Mouse (Mus musculus): ENCODE measurements around the gene Snx1.
A peak's percentile ranks its signal among the peaks of the same experiment; 100 is the strongest.

The Snx1 gene

DNA sequence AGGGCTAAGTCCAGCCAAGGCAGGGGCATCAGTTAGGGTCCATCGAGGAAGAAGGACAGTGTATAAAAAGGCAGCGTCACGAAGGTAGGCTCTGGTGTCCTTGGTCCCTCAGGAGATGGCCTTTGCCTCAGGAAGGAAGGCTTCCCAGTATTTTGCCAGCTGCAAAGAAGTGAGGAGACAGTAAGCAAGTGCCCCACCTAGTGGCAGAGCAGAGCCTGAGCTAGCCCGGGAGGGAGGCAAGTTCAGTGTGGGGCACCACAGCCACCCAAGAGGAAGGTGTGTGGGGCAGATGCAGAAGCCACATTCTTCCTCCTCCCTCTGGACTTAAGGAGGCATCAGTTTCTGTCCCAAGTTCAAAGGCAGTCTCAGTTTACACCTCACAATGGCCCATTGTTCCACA lies 38.0 kb downstream of the Snx1 start:
- DNase-seq (ENCODE audit: low spot score) = peak; percentile 51

DNA sequence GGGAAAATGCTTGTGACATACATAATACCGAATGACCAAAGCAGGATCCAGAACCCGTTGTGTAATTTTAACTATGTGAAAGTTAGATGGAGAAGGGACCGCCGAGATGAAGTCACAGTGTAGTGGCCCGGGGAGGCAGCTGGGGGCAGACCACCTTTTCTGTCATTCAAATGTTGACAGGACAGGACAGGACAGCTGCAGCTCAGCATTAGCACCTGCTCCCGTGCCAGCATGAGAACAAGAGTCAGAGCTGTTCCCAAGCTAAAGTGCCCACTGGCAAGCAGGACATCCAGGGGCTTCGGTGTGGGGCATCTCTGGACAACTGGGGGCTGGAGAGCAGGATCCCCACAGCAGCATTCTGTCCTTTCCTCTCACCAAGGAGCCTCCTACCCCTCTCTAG lies 39.3 kb downstream of the Snx1 start:
- no peak for DNase-seq (ENCODE audit: low spot score)

DNA sequence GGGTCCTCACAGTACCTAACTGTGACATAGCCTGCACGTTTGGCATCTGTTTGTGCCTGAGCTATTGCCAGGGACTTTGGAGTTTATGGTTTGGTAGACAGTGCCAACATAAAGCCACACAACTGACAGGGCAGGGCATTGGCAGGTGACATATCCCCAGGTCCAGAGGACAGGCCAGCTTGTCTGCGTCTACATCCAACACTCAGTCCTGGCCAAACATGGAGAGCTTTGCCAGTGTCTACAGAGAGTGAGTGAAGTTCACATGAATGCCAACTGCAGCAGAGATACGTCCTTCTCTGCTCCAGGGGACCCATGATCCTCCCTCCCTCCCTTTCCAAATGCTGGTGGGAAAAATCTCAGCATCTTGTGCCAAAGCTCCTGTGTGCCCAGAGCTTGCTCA lies 42.2 kb downstream of the Snx1 start:
- DNase-seq (ENCODE audit: low spot score) = no peak

DNA sequence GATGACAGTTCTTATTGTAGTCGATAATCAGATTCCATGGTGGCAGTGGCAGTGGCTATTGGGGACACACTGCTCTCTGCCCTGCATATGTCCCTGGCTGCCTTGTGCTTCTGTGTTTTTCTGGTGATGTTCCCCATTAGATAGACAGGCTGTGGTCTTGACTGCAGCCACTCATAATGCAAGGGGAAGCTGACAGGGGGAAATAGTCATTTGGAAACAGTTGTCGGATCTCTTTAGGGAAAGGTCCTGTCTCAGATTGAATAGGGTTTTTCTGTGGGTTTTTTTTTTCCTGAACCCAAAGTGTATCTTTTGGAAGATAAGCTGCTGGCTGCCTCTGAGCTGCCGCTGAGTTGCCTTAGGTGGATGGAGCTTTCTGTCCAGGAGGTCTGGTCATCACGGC lies 44.4 kb downstream of the Snx1 start:
- DNase-seq (ENCODE audit: low spot score) = no peak

DNA sequence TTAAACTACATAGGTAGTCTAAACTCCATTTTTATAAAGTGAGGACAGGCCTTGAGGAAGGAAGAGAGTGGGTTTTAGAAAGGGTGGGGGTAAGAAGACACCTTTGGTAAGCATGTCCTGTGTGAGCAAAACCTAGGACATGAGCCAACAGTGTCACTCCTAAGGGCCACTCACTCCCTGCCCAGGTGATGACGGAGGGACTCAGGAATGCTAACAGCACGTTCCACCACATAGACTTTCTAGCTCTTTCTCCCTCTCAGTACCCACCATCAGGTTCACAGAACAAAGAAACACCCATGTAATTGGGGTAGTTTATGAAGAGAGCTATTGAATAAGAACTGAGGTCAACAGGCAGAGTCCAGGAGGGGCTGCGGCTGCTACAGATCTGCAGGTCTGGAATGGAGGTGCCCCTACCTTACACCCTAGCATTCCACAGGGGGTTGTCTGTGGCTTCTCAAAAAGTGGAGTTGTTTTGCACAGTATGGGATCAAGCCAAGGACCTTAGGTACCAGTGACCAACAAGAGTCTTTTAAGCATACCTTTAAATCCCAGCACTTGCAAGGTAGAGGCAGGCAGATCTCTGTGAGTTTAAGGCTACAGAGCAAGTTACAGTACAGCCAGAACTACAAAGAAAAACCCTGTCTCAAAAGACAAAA lies 45.5 kb downstream of the Snx1 start:
- DNase-seq (ENCODE audit: low spot score) = no peak

DNA sequence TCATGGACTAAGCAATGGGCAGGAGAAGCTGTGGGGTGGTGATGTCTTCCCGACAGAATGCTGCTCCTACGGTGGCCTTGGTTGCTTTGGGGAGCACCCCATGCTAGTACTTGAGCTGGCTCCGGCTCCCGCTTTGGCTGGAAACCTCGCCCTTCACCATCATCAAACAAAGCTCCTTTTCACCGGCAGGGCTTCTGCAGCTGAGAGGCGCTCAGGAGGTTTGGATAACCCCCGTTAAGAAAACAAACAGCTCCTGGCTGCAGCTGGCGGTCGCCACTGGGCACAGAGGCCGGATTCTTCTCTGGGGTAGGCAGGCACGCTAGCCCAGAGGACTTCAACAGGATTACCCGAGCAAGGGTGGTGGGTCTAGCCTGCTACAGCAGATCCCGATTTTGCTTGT lies 47.9 kb downstream of the Snx1 start:
- DNase-seq (ENCODE audit: low spot score) = no peak

DNA sequence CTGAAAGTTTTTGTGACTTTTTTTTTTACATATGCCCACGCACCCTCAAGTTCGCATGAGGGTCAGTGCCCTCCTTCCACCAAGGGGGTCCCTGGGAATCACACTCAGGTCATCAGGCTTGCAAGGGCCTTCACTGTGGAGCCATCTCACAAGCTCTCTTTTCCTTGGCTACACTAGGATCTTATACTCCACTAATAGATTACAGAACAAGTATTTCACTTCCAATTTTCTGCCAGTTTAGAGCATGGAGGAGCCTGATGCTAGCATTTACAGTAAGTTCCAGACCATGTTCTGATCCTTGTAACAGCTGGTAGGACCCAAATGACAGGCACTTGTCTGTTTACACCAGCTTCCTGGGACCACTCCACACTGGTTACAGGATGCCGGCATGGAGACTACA lies 48.3 kb downstream of the Snx1 start:
- DNase-seq (ENCODE audit: low spot score) = no peak

DNA sequence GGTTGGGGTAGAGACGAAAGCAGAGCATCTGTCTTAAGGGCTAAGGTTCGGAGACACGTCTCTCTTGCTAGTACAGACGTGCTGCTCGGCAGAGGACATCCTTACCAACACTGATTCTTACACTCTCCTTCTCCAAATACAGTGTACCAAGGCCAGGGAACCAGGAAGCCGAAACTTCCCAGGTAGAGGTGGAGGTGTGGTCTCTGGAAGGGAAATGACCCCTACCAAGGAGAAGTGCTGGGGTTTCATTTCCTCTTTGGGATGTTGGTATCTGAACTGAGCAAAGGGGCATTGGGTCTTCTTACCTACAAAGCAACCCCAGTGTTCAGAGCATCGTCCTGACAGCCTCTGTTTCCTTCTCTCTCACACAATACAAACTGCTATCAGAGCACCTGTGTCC lies 53.6 kb downstream of the Snx1 start:
- no peak for DNase-seq (ENCODE audit: low spot score)

DNA sequence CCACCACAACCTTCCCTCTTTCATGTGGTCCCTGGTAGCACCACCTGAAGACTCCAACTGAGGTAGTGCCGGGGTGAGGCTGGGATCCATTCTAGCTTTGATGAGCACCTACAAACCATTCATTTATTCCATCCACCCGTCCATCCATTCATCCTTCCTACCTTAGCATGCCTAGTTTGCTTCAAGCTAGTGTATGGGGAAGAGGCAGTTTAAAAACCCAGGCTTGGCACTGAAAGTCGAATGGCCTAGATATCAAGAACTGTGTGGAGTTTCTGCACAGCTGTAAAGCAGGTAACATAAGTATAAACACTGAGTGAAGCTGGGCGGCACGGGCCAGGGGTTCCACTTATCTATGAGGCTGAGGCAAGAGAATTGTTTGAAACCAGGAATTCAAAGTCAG lies 56.2 kb downstream of the Snx1 start:
- DNase-seq (ENCODE audit: low spot score) = no peak

DNA sequence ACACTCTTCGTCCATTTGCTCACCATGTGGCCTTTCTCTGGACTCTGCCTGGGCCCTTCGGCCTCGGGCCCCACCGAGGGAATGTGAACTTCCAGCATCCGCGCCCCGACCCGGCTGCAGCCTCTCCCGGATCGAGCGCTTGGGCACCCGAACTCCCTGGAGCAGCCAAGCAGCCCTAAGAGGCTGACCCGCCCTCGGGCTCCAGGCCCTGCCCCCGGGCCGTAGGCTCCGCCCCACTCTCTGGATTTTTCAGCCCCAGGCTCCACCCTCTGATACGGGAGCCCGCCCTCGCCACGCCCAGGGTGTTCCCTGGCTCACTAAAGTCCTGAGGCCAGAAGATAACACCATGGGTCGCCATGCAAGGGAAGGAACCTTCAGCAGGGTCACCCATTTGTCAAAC lies 56.8 kb downstream of the Snx1 start, which contains the start of gene Snx22:
Gene Snx22, minus strand, starts transcription at position 137 of the 400 bp plus-strand sequence.
- DNase-seq (ENCODE audit: low spot score) = peak; percentile 97

DNA sequence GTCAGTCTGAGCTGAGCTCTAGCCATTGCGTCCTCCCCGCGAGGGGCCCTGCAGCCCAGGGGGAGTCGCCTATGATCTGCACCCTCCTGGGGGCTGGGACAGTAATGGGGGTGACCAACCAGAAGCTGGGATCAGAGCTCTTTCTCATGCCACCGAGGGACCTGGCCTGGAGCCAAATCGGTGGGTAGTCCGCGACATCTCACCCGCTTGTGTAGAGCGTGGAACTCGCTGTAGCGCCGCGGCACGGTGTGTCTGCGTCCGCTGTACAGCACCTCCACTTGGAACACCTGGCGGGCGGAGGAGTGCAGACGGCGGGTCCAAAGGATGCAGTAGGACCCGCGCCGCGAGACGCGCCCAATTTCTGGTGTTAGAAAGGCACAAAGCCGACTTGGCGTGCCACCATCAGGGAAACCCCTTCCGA lies 57.4 kb downstream of the Snx1 start:
- DNase-seq (ENCODE audit: low spot score) = peak; percentile 49

DNA sequence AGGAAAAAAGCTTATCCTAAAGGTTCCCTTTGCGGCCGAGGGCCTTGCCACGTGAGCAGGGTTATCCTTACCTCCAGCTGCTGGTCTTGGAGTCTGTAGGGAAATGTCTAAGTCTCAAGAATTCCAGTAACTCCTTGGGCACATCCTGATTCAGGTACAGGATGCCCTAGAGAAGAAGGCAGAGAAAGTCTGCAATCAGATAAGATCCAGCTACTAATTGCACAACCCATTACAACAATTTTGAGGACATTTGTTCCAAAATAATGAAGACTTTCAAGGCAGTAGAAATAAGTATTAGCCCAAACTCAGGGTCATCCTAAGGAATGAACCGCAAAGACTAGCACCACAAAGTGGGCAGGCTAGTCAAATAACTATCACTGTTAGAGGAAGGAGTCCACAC lies 58.3 kb downstream of the Snx1 start:
- DNase-seq (ENCODE audit: low spot score) = no peak

DNA sequence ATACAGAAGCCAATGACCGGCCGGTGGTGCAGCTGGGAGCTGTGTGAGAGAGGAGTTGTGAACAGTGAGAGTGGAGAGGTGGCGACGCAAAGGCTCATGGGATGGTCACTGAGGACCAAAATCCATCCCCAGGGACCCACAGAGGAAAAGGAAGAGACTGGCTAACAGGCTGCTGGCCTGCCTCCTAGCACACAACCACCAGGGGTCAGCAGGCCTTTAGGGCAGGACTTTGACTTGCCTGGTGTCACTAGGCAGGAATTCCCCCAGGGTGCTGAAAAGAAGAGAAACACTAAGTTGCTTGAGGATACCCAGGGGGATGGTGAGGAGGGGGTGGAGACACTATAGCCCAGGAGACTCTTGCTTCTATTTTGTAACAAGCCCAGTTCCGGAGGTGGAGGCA lies 58.8 kb downstream of the Snx1 start:
- DNase-seq (ENCODE audit: low spot score) = peak; percentile 35

DNA sequence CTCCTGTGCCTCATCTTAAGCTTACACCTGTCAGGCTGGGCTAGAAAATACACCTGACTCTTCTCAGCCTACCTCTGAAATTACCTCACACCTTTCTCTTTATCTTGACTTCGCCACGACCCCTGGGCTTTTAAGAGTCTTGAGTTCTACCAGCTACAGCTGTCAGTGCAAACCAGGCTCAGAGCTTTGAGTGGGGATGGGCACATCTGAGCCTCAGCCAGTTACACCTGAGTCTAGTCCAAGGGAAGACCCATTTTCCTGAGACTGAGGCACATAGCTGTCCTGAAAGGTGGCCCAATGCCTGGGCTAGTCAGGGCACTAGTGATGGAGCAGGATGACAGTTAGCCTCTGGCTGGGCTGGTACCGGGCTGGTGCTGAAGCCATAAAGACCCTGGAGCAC lies 59.6 kb downstream of the Snx1 start:
- DNase-seq (ENCODE audit: low spot score) = no peak

DNA sequence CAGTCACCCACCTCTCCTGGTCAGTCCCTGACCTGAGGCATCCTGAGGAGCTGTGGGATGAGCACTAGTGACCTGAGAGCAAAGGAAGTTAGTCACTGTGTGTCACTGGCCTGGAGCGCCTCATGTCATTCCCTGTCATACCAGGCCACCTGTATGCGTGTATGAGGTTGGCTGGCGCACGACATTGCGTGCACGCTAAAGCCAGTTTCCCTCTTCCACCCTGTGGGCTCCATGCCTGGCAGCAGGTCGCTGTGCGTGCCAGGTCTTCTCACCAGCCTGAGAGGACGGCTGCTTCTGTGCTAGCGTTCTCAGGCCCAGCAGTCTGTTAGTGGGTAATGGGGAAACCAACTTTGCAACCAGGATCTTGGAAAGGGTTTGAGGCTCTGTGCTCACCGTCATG lies 62.1 kb downstream of the Snx1 start:
- no peak for DNase-seq (ENCODE audit: low spot score)

DNA sequence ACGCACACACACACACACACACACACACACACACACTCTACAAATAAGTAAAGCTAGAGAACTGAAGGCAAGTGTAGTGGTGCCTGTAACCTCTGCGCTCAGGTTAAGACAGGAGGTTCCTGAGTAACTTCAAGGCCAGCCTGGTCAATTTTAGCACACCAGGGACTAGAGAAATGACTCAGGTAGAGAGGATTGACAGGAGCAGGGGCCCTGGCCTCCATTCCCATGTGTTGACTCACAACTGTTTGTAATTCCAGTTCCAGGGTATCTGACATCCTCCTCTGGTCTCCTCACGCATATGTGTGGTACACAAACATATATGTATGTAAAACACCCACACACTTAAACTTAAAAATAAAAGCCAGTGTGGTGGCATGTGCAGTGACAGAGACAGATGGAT lies 62.9 kb downstream of the Snx1 start:
- DNase-seq (ENCODE audit: low spot score) = no peak

DNA sequence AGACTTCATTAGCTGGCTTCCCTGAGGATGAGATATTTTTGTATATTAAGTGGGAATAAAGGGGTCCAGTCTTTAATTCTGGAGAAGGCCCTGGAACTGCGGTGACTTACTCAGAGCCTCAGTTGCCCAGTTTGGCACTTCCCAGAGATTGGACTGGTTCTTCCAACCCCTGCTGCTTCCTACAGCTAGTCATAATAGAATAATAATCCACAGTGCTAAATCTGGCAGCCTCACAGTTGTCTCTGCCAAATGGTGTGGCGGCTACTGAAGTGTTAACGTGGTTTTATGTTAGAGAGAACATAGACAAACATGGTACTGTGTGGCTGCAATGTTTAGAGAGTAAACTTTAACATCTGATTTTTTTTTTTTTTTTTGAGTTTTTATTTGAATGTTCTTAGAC lies 64.7 kb downstream of the Snx1 start:
- DNase-seq (ENCODE audit: low spot score) = no peak

DNA sequence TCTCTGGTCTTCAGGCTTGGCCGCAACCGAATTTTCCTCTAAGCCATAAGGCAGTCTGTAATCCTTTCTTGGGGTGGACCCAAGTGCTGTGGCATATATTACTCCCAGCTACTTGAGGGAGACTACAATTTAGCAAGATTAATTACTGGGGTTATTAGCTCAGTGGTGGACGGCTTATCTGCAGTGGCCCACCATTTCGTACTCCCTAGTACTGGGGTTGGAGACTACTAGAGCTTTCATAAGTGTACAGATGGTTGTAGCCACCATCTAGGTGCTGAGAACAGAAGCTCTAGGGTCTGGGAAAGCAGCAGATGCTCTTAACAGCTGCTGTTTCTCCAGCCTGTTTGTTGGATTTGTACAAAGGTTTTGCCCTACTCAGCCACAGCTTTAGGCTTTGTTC lies 65.4 kb downstream of the Snx1 start:
- DNase-seq (ENCODE audit: low spot score) = no peak

DNA sequence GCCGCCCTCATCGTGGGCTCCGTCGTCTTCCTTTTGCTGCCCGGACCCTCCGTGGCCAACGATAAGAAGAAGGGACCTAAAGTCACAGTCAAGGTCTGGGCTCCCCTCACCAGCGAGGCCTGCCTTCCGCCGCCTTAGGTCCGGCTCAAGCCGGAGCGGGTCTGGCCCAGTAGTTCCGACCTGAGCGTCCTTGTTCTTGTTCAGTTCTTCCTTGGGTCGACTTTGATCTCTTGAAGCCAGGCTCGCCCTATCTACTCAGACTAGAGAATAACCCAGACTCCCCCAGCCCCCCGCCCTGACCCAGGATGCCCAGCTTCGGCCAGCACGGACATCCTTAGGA lies 66.1 kb downstream of the Snx1 start:
- no peak for DNase-seq (ENCODE audit: low spot score)

DNA sequence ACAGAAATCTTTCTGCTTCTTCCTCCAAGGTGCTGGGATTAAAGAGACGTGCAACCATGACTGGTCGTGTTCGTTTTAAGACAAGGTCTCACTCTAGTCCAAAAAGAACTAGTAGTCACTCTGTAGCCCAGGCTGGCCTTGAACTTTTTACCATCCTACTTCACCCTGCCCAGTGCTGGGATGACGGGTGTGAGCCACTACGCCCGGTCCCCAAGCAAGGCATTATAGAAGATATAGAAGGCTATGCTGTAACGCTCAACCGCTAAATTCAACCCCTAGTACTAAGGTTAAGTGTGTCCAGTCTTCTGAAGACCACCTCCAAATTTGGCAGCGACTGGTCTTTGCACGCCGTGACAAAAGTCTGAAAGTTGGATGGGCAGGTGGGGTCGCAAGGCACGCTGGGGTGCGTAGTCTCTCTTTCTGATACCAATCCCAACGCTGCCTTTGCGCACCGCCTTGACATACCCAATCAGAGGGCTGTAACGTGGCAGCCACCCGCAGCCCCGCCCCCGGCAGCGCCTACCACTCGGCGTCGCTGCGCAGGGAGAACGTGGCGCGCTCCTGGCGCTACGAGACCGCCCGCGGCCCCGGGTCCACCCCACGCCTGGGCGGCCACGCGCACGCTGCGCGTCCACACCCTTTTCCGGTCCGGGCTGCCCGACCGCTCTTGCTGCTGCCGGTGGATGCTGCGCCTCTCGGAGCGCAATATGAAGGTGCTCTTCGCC lies 66.6 kb downstream of the Snx1 start, which contains the start of gene Ppib:
Gene Ppib, plus strand, starts transcription at position 640 of the 725 bp plus-strand sequence.
- peak; percentile 97 for DNase-seq (ENCODE audit: low spot score)

DNA sequence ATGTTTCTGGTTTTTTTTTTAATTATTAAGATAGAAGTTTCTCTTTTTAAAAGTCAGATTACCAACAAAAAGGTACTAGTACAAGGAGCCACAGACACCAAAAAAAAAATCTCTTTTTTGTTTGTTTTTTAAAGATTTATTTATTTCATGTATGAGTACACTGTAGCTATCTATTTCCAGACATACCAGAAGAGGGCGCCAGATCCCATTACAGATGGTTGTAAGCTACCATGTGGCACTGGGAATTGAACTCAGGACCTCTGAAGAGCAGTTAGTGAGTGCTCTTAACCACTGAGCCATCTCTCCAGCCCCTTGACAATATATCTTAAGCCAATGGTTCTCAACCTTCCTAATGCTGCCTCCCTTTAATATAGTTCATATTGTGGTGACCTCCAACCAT lies 72.8 kb downstream of the Snx1 start:
- DNase-seq (ENCODE audit: low spot score) = no peak

DNA sequence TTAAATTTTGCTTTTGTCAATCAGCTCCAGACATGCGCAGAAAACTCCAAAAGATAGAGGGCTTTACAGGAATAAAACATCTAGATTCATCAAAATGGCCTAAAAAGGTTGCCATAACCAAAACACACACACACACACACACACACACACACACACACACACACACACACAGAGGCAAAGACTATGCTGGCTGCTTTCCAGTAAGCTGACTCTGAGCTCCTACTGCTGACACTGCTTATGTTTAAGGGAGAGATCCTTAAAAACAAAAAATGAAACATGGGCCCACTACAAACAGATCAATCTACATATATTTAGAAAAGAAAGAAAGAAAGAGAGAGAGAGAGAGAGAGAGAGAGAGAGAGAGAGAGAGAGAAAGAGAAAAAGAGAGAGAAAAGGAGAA lies 73.7 kb downstream of the Snx1 start:
- DNase-seq (ENCODE audit: low spot score) = no peak

DNA sequence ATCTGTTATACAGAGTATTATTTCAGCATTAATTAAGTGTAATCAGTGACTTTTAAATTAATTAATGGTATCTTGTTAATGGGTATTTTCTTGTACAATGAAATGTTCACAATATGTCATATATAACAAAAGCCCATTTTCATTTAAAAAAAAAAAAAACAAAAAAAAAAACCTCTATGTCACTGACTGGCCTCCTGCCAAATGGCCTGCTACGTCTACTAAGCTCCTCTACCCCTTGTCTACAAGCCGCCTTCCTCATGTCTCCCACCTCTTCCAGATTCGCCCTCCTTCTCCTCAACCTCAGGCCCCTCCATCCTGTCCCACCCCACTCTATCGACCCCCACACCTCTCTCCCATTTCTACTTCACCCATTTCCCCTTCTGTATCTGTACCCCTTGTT lies 74.9 kb downstream of the Snx1 start:
- DNase-seq (ENCODE audit: low spot score) = no peak
